ENCODE assay signal across 28 mouse cellular contexts in genomic region chr2:73095300-73095699, GRCm38 (mm10).
A peak's percentile ranks its signal among the peaks of the same experiment; 100 is the strongest.
DNase-seq lines count a peak whose midpoint lies in the region; ATAC-seq and TF ChIP-seq lines count a peak whose summit lies in the region.
"Had no signal": no experiment of that assay in that cellular context is flagged by ENCODE, and none has a peak within 500 bp of the region (broad histone marks: within the 10 kb centered on the region; RNA-seq: fewer than 3 reads in every experiment).

No protein-coding gene starts in this region.

- no peak for DNase-seq in forebrain, embryonic 11.5 days (ENCODE audit: low spot score)
- DNase-seq in liver, embryonic 14.5 days (ENCODE audit: low read depth in 3 of 3, low spot score in 3 of 3) = no peak
- no peak for DNase-seq in liver, embryonic 11.5 days (ENCODE audit: low spot score)
- peak; percentile 84 for DNase-seq in brain, embryonic 14.5 days (ENCODE audit: low read depth)
- no peak for DNase-seq in embryonic facial prominence, embryonic 10.5 days (ENCODE audit: low spot score)
- DNase-seq: adrenal gland, postnatal 10 days; cerebellum, adult 11 months; cerebellum, adult 9-10 months; gastrocnemius, postnatal 14 days; heart, adult 11 months; kidney, adult 8-10 months; kidney, postnatal 4 days; lung, embryonic 14.5 days; lung, postnatal 14 days; thymus, adult 2 months; thymus, postnatal 4 days had no signal

- no peaks in the 10 kb centered on the region for H3K9me3 ChIP-seq in forebrain, embryonic 13.5 days (replicated peaks)
- no peaks in the 10 kb centered on the region for H3K9me3 ChIP-seq in forebrain, embryonic 11.5 days (ENCODE audit: control insufficient read depth, low read length)
- H3K9me3 ChIP-seq in liver, embryonic 14.5 days (ENCODE audit: control insufficient read depth, low read length) = no peaks in the 10 kb centered on the region
- H3K9me3 ChIP-seq in liver, embryonic 11.5 days (ENCODE audit: control insufficient read depth, low read length) = no peaks in the 10 kb centered on the region
- no peaks in the 10 kb centered on the region for H3K9me3 ChIP-seq in liver, embryonic 16.5 days (replicated peaks; ENCODE audit: control insufficient read depth, low read length)
- no peaks in the 10 kb centered on the region for H3K9me3 ChIP-seq in embryonic facial prominence, embryonic 10.5 days
- H3K9me3 ChIP-seq: G1E; heart, embryonic 10.5 days; heart, embryonic 15.5 days; hindbrain, embryonic 13.5 days; limb, embryonic 13.5 days; neural tube, embryonic 12.5 days had no signal

- H3K27ac ChIP-seq in forebrain, embryonic 13.5 days = no peak overlapping the region
- H3K27ac ChIP-seq in forebrain, embryonic 11.5 days (ENCODE audit: low read depth, low read length) = no peak overlapping the region
- peak overlapping the region; percentile 43 for H3K27ac ChIP-seq in liver, embryonic 14.5 days
- H3K27ac ChIP-seq in liver, embryonic 11.5 days (ENCODE audit: low read depth, low read length) = no peak overlapping the region
- H3K27ac ChIP-seq in liver, embryonic 16.5 days (ENCODE audit: low read length) = peak overlapping the region; percentile 53
- H3K27ac ChIP-seq in embryonic facial prominence, embryonic 10.5 days (replicated peaks) = no peak overlapping the region
- H3K27ac ChIP-seq: heart, embryonic 10.5 days; heart, embryonic 15.5 days; hindbrain, embryonic 13.5 days; kidney, postnatal 0 days; limb, embryonic 13.5 days; neural tube, embryonic 12.5 days had no signal

- TF ChIP-seq POLR2A in brain, embryonic 14.5 days (IDR thresholded peaks at IDR 0.05; ENCODE audit: borderline replicate concordance, extremely low read depth, insufficient read depth, insufficient read length, poor library complexity, severe bottlenecking) = no peak

- 0 out of 2 replicates have a peak, but pooled peaks cover 7% of the 10 kb centered on the region for H3K36me3 ChIP-seq in forebrain, embryonic 13.5 days (ENCODE audit: poor library complexity, severe bottlenecking)
- no peaks in the 10 kb centered on the region for H3K36me3 ChIP-seq in forebrain, embryonic 11.5 days (ENCODE audit: control insufficient read depth, insufficient read depth, low read length)
- no peaks in the 10 kb centered on the region; the same call in 1 of the 2 replicates for H3K36me3 ChIP-seq in liver, embryonic 14.5 days (replicated peaks; ENCODE audit: control insufficient read depth, insufficient read depth, low read depth)
- no peaks in the 10 kb centered on the region for H3K36me3 ChIP-seq in liver, embryonic 11.5 days (ENCODE audit: control insufficient read depth, insufficient read depth, low read length)
- no peaks in the 10 kb centered on the region; the same call in 1 of the 2 replicates for H3K36me3 ChIP-seq in liver, embryonic 16.5 days (ENCODE audit: control insufficient read depth, insufficient read depth)
- H3K36me3 ChIP-seq in embryonic facial prominence, embryonic 10.5 days (replicated peaks) = peaks cover 10% of the 10 kb centered on the region
- H3K36me3 ChIP-seq: heart, embryonic 15.5 days; neural tube, embryonic 12.5 days had no signal

- H3K4me3 ChIP-seq in forebrain, embryonic 13.5 days = no peak overlapping the region
- no peak overlapping the region for H3K4me3 ChIP-seq in forebrain, embryonic 11.5 days (ENCODE audit: low read depth, low read length)
- no peak overlapping the region for H3K4me3 ChIP-seq in liver, embryonic 14.5 days (ENCODE audit: insufficient read depth in 1 of 2, low read depth in 2 of 2, low read length in 2 of 2)
- no peak overlapping the region for H3K4me3 ChIP-seq in liver, embryonic 11.5 days (ENCODE audit: low read depth, low read length)
- H3K4me3 ChIP-seq in liver, embryonic 16.5 days (ENCODE audit: low read depth, low read length) = no peak overlapping the region
- H3K4me3 ChIP-seq in embryonic facial prominence, embryonic 10.5 days = no peak overlapping the region
- H3K4me3 ChIP-seq: erythroblast, embryonic 14.5 days; heart, embryonic 10.5 days; heart, embryonic 15.5 days; hindbrain, embryonic 13.5 days; limb, embryonic 13.5 days; myocyte; neural tube, embryonic 12.5 days had no signal

- 49% methylated on average over 2 of the region's 2 CpGs for WGBS in forebrain, embryonic 13.5 days
- WGBS in forebrain, embryonic 11.5 days = 81% methylated on average over 2 of the region's 2 CpGs
- WGBS in liver, embryonic 14.5 days (ENCODE audit: insufficient replicate concordance) = 71% methylated on average over 2 of the region's 2 CpGs
- WGBS in liver, embryonic 11.5 days = 76% methylated on average over 2 of the region's 2 CpGs
- WGBS in liver, embryonic 16.5 days (ENCODE audit: insufficient replicate concordance) = 73% methylated on average over 2 of the region's 2 CpGs
- WGBS in embryonic facial prominence, embryonic 10.5 days = 82% methylated on average over 2 of the region's 2 CpGs

- TF ChIP-seq CTCF in liver, embryonic 14.5 days (IDR thresholded peaks at IDR 0.05; ENCODE audit: low read depth) = no peak
- no peak for TF ChIP-seq CTCF in brain, embryonic 14.5 days (IDR thresholded peaks at IDR 0.05; ENCODE audit: borderline replicate concordance, extremely low read depth, insufficient read depth, insufficient read length)

- H3K27me3 ChIP-seq in forebrain, embryonic 13.5 days = no peaks in the 10 kb centered on the region
- H3K27me3 ChIP-seq in forebrain, embryonic 11.5 days (ENCODE audit: control insufficient read depth, insufficient read depth, low read length) = no peaks in the 10 kb centered on the region
- H3K27me3 ChIP-seq in liver, embryonic 14.5 days (ENCODE audit: control insufficient read depth, insufficient read depth, low read length) = no peaks in the 10 kb centered on the region
- H3K27me3 ChIP-seq in liver, embryonic 11.5 days (replicated peaks; ENCODE audit: control insufficient read depth, insufficient read depth, low read length) = no peaks in the 10 kb centered on the region
- H3K27me3 ChIP-seq in liver, embryonic 16.5 days (ENCODE audit: control insufficient read depth, insufficient read depth, low read depth, low read length) = no peaks in the 10 kb centered on the region
- H3K27me3 ChIP-seq in embryonic facial prominence, embryonic 10.5 days (replicated peaks; ENCODE audit: low read depth, poor library complexity, severe bottlenecking) = no peaks in the 10 kb centered on the region
- H3K27me3 ChIP-seq: heart, embryonic 15.5 days; hindbrain, embryonic 13.5 days; limb, embryonic 13.5 days; neural tube, embryonic 12.5 days had no signal

- H3K4me1 ChIP-seq in forebrain, embryonic 13.5 days = peaks cover 21% of the 10 kb centered on the region
- no peaks in the 10 kb centered on the region for H3K4me1 ChIP-seq in forebrain, embryonic 11.5 days (replicated peaks; ENCODE audit: control insufficient read depth, insufficient read depth, low read length)
- peaks cover 26 to 28% of the 10 kb centered on the region in 2 experiments for H3K4me1 ChIP-seq in liver, embryonic 14.5 days (replicated peaks; ENCODE audit: control insufficient read depth in 2 of 2, insufficient read depth in 2 of 2, low read length in 1 of 2)
- peaks cover 4% of the 10 kb centered on the region for H3K4me1 ChIP-seq in liver, embryonic 11.5 days (replicated peaks; ENCODE audit: control insufficient read depth, insufficient read depth, low read length)
- H3K4me1 ChIP-seq in liver, embryonic 16.5 days (ENCODE audit: control insufficient read depth, low read depth, low read length) = peaks cover 26% of the 10 kb centered on the region
- no peaks in the 10 kb centered on the region for H3K4me1 ChIP-seq in embryonic facial prominence, embryonic 10.5 days
- H3K4me1 ChIP-seq: heart, embryonic 10.5 days; heart, embryonic 15.5 days had no signal

- H3K4me2 ChIP-seq in forebrain, embryonic 13.5 days = no peak overlapping the region
- H3K4me2 ChIP-seq in forebrain, embryonic 11.5 days (ENCODE audit: low read depth, low read length, severe bottlenecking) = no peak overlapping the region
- H3K4me2 ChIP-seq in liver, embryonic 14.5 days (ENCODE audit: low read depth) = no peak overlapping the region
- no peak overlapping the region for H3K4me2 ChIP-seq in liver, embryonic 11.5 days
- H3K4me2 ChIP-seq in liver, embryonic 16.5 days (ENCODE audit: low read depth, low read length) = no peak overlapping the region
- H3K4me2 ChIP-seq: heart, embryonic 15.5 days; hindbrain, embryonic 13.5 days; limb, embryonic 13.5 days; lung, embryonic 14.5 days; neural tube, embryonic 12.5 days had no signal

- H3K9ac ChIP-seq in forebrain, embryonic 13.5 days = no peak overlapping the region
- H3K9ac ChIP-seq in forebrain, embryonic 11.5 days (ENCODE audit: low read length) = no peak overlapping the region
- no peak overlapping the region for H3K9ac ChIP-seq in liver, embryonic 14.5 days (replicated peaks)
- no peak overlapping the region for H3K9ac ChIP-seq in liver, embryonic 11.5 days (ENCODE audit: low read depth, low read length)
- H3K9ac ChIP-seq in liver, embryonic 16.5 days (ENCODE audit: low read depth, low read length) = no peak overlapping the region
- H3K9ac ChIP-seq: heart, embryonic 15.5 days; hindbrain, embryonic 13.5 days; limb, embryonic 13.5 days; lung, embryonic 14.5 days; neural tube, embryonic 12.5 days had no signal

- peak; percentile 70 for ATAC-seq in forebrain, embryonic 13.5 days
- ATAC-seq in forebrain, embryonic 11.5 days (replicated peaks; ENCODE audit: low FRiP score) = no peak
- no peak for ATAC-seq in liver, embryonic 14.5 days (ENCODE audit: insufficient read depth)
- no peak for ATAC-seq in liver, embryonic 11.5 days (replicated peaks; ENCODE audit: low FRiP score)
- no peak for ATAC-seq in liver, embryonic 16.5 days (ENCODE audit: low read depth)
- ATAC-seq: intestine, embryonic 16.5 days had no signal

- TF ChIP-seq EP300 in liver, embryonic 14.5 days (IDR thresholded peaks at IDR 0.05; ENCODE audit: low read depth) = no peak

Comparison
In these comparisons a context has a peak if more than half of its experiments do, and no peak if none do; other contexts are left out.
1. H3K27ac ChIP-seq: peak in liver, embryonic 14.5 days (single experiment) and liver, embryonic 16.5 days (single experiment); none in forebrain, embryonic 13.5 days (single experiment), forebrain, embryonic 11.5 days (single experiment), liver, embryonic 11.5 days (single experiment) and embryonic facial prominence, embryonic 10.5 days (single experiment).